Mouse (Mus musculus): Measurements from ENCODE around the gene Npc1l1. TPM values are rescaled to one million over a fixed set of nuclear protein-coding genes. Genes with fewer than 3 reads are reported as not detected.

The Npc1l1 gene
- total and polyA plus RNA-seq, 3 experiments: 0.16 TPM; not detected in 2

- ATAC-seq (ENCODE audit: extremely low read depth, insufficient number of reproducible peaks, low FRiP score, poor library complexity, severe bottlenecking) (no peak), DNase-seq (ENCODE audit: low spot score) (no peak)
- TF ChIP-seq CTCF (IDR thresholded peaks at IDR 0.05; ENCODE audit: low read depth, low read length) (no peak), TAL1 (conservative IDR thresholded peaks at IDR 0.05; ENCODE audit: low read depth, low read length) (no peak), POLR2AphosphoS5 (IDR thresholded peaks at IDR 0.05; ENCODE audit: insufficient replicate concordance, low read depth, low read length) (no peak), GATA1 (IDR thresholded peaks at IDR 0.05; ENCODE audit: borderline replicate concordance, low read length) (no peak), GATA2 (IDR thresholded peaks at IDR 0.05; ENCODE audit: borderline replicate concordance, low read depth, low read length) (no peak)
- H3K27me3 ChIP-seq (ENCODE audit: insufficient read depth, low read length): peaks cover 23% of the 10 kb centered on the region
- H3K4me3 ChIP-seq (ENCODE audit: low read depth, low read length): no peak overlapping the region
- no peaks in the 10 kb centered on the region for H3K9me3 ChIP-seq (replicated peaks)
- H3K4me1 ChIP-seq (ENCODE audit: insufficient read depth, low read depth, low read length): peaks cover 8% of the 10 kb centered on the region
- H3K36me3 ChIP-seq (replicated peaks): peaks cover 10% of the 10 kb centered on the region
Observed at GRCm38 (mm10) chr11:6252248-6252647, 22.3 kb upstream of the Npc1l1 start.

GRCm38 (mm10) chr11:6244707-6245106, 14.8 kb upstream of the Npc1l1 start:
- H3K4me3 ChIP-seq (ENCODE audit: low read depth, low read length): no peak overlapping the region
- H3K9me3 ChIP-seq (replicated peaks): no peaks in the 10 kb centered on the region
- TF ChIP-seq TAL1 (conservative IDR thresholded peaks at IDR 0.05; ENCODE audit: low read depth, low read length) (no peak), GATA2 (IDR thresholded peaks at IDR 0.05; ENCODE audit: borderline replicate concordance, low read depth, low read length) (no peak)
- H3K36me3 ChIP-seq (replicated peaks): no peaks in the 10 kb centered on the region
- H3K27me3 ChIP-seq (ENCODE audit: insufficient read depth, low read length): peaks cover 6% of the 10 kb centered on the region; the same call in 1 of the 2 replicates
- no peaks in the 10 kb centered on the region for H3K4me1 ChIP-seq (ENCODE audit: insufficient read depth, low read depth, low read length)
- no peak for ATAC-seq (ENCODE audit: extremely low read depth, insufficient number of reproducible peaks, low FRiP score, poor library complexity, severe bottlenecking)
- DNase-seq (ENCODE audit: low spot score): no peak

- DNase-seq (ENCODE audit: low spot score) (no peak), ATAC-seq (ENCODE audit: extremely low read depth, insufficient number of reproducible peaks, low FRiP score, poor library complexity, severe bottlenecking) (no peak)
- Histone ChIP-seq H3K36me3 (replicated peaks) (no peaks in the 10 kb centered on the region), H3K4me3 (ENCODE audit: low read depth, low read length) (no peak overlapping the region), H3K9me3 (replicated peaks) (peaks cover 11% of the 10 kb centered on the region), H3K27me3 (ENCODE audit: insufficient read depth, low read length) (peaks cover 20% of the 10 kb centered on the region), H3K4me1 (ENCODE audit: insufficient read depth, low read depth, low read length) (no peaks in the 10 kb centered on the region)
- TF ChIP-seq POLR2AphosphoS5 (IDR thresholded peaks at IDR 0.05; ENCODE audit: insufficient replicate concordance, low read depth, low read length) (no peak), CTCF (IDR thresholded peaks at IDR 0.05; ENCODE audit: low read depth, low read length) (no peak), TAL1 (conservative IDR thresholded peaks at IDR 0.05; ENCODE audit: low read depth, low read length) (no peak), GATA2 (IDR thresholded peaks at IDR 0.05; ENCODE audit: borderline replicate concordance, low read depth, low read length) (no peak), GATA1 (IDR thresholded peaks at IDR 0.05; ENCODE audit: borderline replicate concordance, low read length) (no peak)
Observed at GRCm38 (mm10) chr11:6233025-6233424, 3.1 kb upstream of the Npc1l1 start.

GRCm38 (mm10) chr11:6224541-6225229, 5.3 kb downstream of the Npc1l1 start:
- no peak for DNase-seq (ENCODE audit: low spot score)
- no peak for ATAC-seq (ENCODE audit: extremely low read depth, insufficient number of reproducible peaks, low FRiP score, poor library complexity, severe bottlenecking)

GRCm38 (mm10) chr11:6222187-6222586, 7.8 kb downstream of the Npc1l1 start:
- no peaks in the 10 kb centered on the region for H3K9me3 ChIP-seq (replicated peaks)
- H3K4me3 ChIP-seq (ENCODE audit: low read depth, low read length): no peak overlapping the region
- DNase-seq (ENCODE audit: low spot score) (no peak), ATAC-seq (ENCODE audit: extremely low read depth, insufficient number of reproducible peaks, low FRiP score, poor library complexity, severe bottlenecking) (no peak)
- H3K4me1 ChIP-seq (ENCODE audit: insufficient read depth, low read depth, low read length): peaks cover 6% of the 10 kb centered on the region
- peaks cover 40% of the 10 kb centered on the region for H3K27me3 ChIP-seq (ENCODE audit: insufficient read depth, low read length)
- H3K36me3 ChIP-seq (replicated peaks): no peaks in the 10 kb centered on the region
- no peak for TF ChIP-seq CTCF (IDR thresholded peaks at IDR 0.05; ENCODE audit: low read depth, low read length)
- no peak for TF ChIP-seq GATA1 (IDR thresholded peaks at IDR 0.05; ENCODE audit: borderline replicate concordance, low read length)
- TF ChIP-seq TAL1 (conservative IDR thresholded peaks at IDR 0.05; ENCODE audit: low read depth, low read length): no peak
- no peak for TF ChIP-seq GATA2 (IDR thresholded peaks at IDR 0.05; ENCODE audit: borderline replicate concordance, low read depth, low read length)
- TF ChIP-seq POLR2AphosphoS5 (IDR thresholded peaks at IDR 0.05; ENCODE audit: insufficient replicate concordance, low read depth, low read length): no peak

More at GRCm38 (mm10) chr11:6224541-6225229, 5.3 kb downstream of the Npc1l1 start:
- Histone ChIP-seq H3K4me1 (ENCODE audit: insufficient read depth, low read depth, low read length) (no peaks in the 10 kb centered on the region), H3K36me3 (replicated peaks) (no peaks in the 10 kb centered on the region), H3K4me3 (ENCODE audit: low read depth, low read length) (no peak overlapping the region), H3K9me3 (replicated peaks) (no peaks in the 10 kb centered on the region), H3K27me3 (ENCODE audit: insufficient read depth, low read length) (peaks cover 49% of the 10 kb centered on the region)
- TF ChIP-seq GATA2 (IDR thresholded peaks at IDR 0.05; ENCODE audit: borderline replicate concordance, low read depth, low read length) (no peak), GATA1 (IDR thresholded peaks at IDR 0.05; ENCODE audit: borderline replicate concordance, low read length) (no peak)

- no peak for ATAC-seq (ENCODE audit: extremely low read depth, insufficient number of reproducible peaks, low FRiP score, poor library complexity, severe bottlenecking)
- TF ChIP-seq GATA2 (IDR thresholded peaks at IDR 0.05; ENCODE audit: borderline replicate concordance, low read depth, low read length): no peak
- no peak for TF ChIP-seq POLR2AphosphoS5 (IDR thresholded peaks at IDR 0.05; ENCODE audit: insufficient replicate concordance, low read depth, low read length)
- no peak for TF ChIP-seq GATA1 (IDR thresholded peaks at IDR 0.05; ENCODE audit: borderline replicate concordance, low read length)
- TF ChIP-seq CTCF (IDR thresholded peaks at IDR 0.05; ENCODE audit: low read depth, low read length): no peak
- TF ChIP-seq TAL1 (conservative IDR thresholded peaks at IDR 0.05; ENCODE audit: low read depth, low read length): no peak
- no peak overlapping the region for H3K4me3 ChIP-seq (ENCODE audit: low read depth, low read length)
- peaks cover 24% of the 10 kb centered on the region for H3K27me3 ChIP-seq (ENCODE audit: insufficient read depth, low read length)
- H3K9me3 ChIP-seq (replicated peaks): no peaks in the 10 kb centered on the region
- no peak for DNase-seq (ENCODE audit: low spot score)
- H3K36me3 ChIP-seq (replicated peaks): no peaks in the 10 kb centered on the region
- peaks cover 6% of the 10 kb centered on the region for H3K4me1 ChIP-seq (ENCODE audit: insufficient read depth, low read depth, low read length)
Observed at GRCm38 (mm10) chr11:6219967-6220366, 10.0 kb downstream of the Npc1l1 start.

All from G1E (cell line).